Mouse (Mus musculus): ENCODE data around the gene Baz2b.

- TF ChIP-seq CTCF (IDR thresholded peaks at IDR 0.05; ENCODE audit: low read depth), result no peak
- TF ChIP-seq EP300 (optimal IDR thresholded peaks at IDR 0.05), result no peak
Observed at GRCm38 (mm10) chr2:59853543-59853942, 356.1 kb downstream of the Baz2b start.
